Mouse (Mus musculus) intestine, embryonic 16.5 days (tissue): ENCODE measurements at regions not wholly inside any gene's neighbourhood (a gene's known extent, or its start where the extent isn't known, plus 50 kb on each side); places are given as distances from the start of the nearest gene placed in this dataset.
A peak's percentile ranks its signal among the peaks of the same experiment; 100 is the strongest.
"Not testable (repeated sequence)": the region's sequence is repeated elsewhere in the genome, so short reads cannot be mapped to it uniquely, and the experiment has no call there.

ENCODE experiments used
- ATAC-seq: fragments of 200-750 bp; cut with Nextera tagmentation; 2 replicates; pipeline ENCODE4 v1.8.0; 2017; ENCODE audit warnings: moderate TSS enrichment, moderate library complexity
- H3K27ac ChIP-seq: fragments of 300-500 bp; sonication (generic); 2 replicates; pipeline ENCODE4 v1.5.1; 2014; ENCODE audit warnings: mild to moderate bottlenecking, low read length
- H3K27me3 ChIP-seq: fragments of 300-500 bp; sonication (generic); replicated peaks from 2 replicates; pipeline ENCODE4 v1.6.1; 2014; ENCODE audit warnings: low read length, control low read depth, mixed read lengths; ENCODE audit not compliant: control insufficient read depth, insufficient read depth
- H3K36me3 ChIP-seq: fragments of 300-500 bp; sonication (generic); 2 replicates; pipeline ENCODE4 v1.6.1; 2014; ENCODE audit warnings: low read length, control low read depth; ENCODE audit not compliant: control insufficient read depth, insufficient read depth
- H3K4me1 ChIP-seq: fragments of 300-500 bp; sonication (generic); 2 replicates; pipeline ENCODE4 v1.6.1; 2014; ENCODE audit warnings: low read length, control low read depth, mixed read lengths; ENCODE audit not compliant: control insufficient read depth, insufficient read depth
- H3K4me2 ChIP-seq: fragments of 300-500 bp; sonication (generic); 2 replicates; pipeline ENCODE4 v1.6.1; 2014; ENCODE audit warnings: low read depth, low read length, control low read depth
- H3K4me3 ChIP-seq: fragments of 300-500 bp; sonication (generic); 2 replicates; pipeline ENCODE4 v1.5.1; 2014; ENCODE audit warnings: mild to moderate bottlenecking, low read length
- H3K9ac ChIP-seq: fragments of 300-500 bp; sonication (generic); 2 replicates; pipeline ENCODE4 v1.6.1; 2014; ENCODE audit warnings: low read depth, low read length
- H3K9me3 ChIP-seq: fragments of 300-500 bp; sonication (generic); 2 replicates; pipeline ENCODE4 v1.6.1; 2016; ENCODE audit warnings: low read length, control low read depth; ENCODE audit not compliant: control insufficient read depth
- WGBS: fragments of 180-500 bp; shearing (Covaris S2); extraction: QIAGEN DNeasy Blood & Tissue Kit; methylation state at CpG from one replicate; pipeline ENCODE4 v1.1.7; 2014; 5-methylcytosine and 5-hydroxymethylcytosine counted together

DNA sequence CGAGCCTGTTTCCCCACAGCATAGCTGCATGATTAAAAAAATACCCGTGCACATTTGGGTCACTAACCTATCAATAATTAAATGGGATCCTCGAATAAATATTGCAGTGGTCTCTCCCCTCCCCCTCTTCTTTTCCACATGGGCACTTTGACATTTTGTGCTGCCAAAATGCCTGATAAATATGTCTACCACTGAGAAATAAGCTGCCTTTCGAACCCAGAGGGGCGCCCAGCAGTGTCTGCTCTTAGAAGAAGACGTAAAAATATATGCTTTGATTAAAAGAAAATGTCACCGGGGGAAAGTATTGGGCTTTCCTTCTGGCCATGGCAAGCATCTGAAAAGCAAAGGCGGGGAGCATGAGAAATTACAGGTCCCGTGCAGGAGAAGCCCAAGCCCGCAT is 152.6 kb upstream of the Frmd4a start:
- no peak overlapping the region for H3K4me3 ChIP-seq
- no peaks in the 10 kb centered on the region for H3K27me3 ChIP-seq
- H3K27ac ChIP-seq = no peak overlapping the region
- 81% methylated on average over 10 of the region's 10 CpGs for WGBS
- H3K9ac ChIP-seq = no peak overlapping the region
- H3K9me3 ChIP-seq = no peaks in the 10 kb centered on the region
- no peaks in the 10 kb centered on the region for H3K4me1 ChIP-seq
- no peaks in the 10 kb centered on the region for H3K36me3 ChIP-seq
- no peak for ATAC-seq
- H3K4me2 ChIP-seq = no peak overlapping the region

DNA sequence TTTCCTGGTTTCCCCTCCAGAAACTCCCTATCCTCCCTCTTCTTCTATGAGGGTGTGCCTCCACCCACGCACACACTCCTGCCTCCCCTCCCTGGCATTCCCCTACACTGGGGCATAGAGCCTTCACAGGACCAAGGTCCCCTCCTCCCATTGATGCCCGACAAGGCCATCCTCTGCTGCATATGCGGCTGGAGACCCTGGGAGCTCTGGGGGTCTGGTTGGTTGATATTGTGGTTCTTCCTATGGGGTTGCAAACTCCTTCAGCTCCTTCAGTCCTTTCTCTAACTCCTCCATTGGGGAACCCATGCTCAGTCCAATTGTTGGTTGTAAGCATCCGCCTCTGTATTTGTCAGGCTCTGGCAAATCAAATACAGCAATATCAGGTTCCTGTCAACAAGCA is 150.8 kb upstream of the Frmd4a start:
- WGBS = 86% methylated on average over 4 of the region's 4 CpGs
- H3K4me2 ChIP-seq, H3K27me3 ChIP-seq, H3K9me3 ChIP-seq, H3K27ac ChIP-seq, H3K4me3 ChIP-seq, ATAC-seq, H3K36me3 ChIP-seq, H3K9ac ChIP-seq, H3K4me1 ChIP-seq: not testable (repeated sequence)

DNA sequence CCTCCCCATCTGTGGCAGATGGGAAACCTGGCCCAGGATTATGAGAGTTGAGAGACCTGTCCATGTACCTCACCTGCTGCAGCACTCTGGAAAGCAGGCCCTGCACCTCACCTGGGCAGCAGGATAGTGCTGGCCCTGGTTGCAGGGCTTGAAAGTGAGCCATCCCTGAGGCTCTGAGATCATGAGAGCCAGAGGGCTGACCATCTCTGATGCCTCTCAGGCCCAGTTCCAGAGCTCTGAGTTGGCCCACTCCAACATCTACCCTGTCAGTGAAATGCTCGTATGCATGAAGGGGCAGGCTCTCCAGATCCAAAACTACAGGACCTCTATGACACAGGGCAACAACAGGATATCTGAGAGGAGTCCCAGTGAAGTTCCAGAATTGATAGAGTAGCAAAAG is 147.8 kb upstream of the Frmd4a start:
- Histone ChIP-seq H3K36me3 (no peaks in the 10 kb centered on the region), H3K9ac (no peak overlapping the region), H3K27ac (no peak overlapping the region), H3K4me3 (no peak overlapping the region), H3K4me1 (no peaks in the 10 kb centered on the region), H3K4me2 (no peak overlapping the region), H3K27me3 (no peaks in the 10 kb centered on the region), H3K9me3 (no peaks in the 10 kb centered on the region)
- WGBS = 84% methylated on average over 1 of the region's 1 CpGs
- ATAC-seq = no peak

DNA sequence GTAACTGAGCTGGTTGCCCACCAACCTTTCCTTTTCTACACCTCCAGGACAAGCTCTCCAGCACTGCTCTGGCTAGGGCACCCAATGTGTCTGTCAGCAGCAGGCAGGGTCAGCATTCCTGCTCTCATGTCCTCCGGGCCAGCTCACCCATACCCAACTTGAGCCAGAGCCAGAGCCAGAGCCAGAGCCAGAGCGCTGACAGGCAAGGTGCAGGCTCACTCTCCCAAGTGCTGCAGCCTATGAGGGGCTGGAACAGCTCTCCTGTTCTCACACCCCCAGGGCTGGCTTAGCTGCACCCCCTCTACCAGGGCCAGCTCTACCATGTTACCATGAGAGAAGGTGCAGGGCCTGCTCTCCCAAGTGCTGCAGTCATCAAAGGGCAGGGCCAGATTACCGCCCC is 145.8 kb upstream of the Frmd4a start:
- H3K36me3 ChIP-seq = no peaks in the 10 kb centered on the region
- WGBS = 85% methylated on average over 3 of the region's 3 CpGs
- ATAC-seq = no peak
- no peaks in the 10 kb centered on the region for H3K9me3 ChIP-seq
- no peak overlapping the region for H3K4me2 ChIP-seq
- no peaks in the 10 kb centered on the region for H3K4me1 ChIP-seq
- H3K4me3 ChIP-seq = no peak overlapping the region
- no peaks in the 10 kb centered on the region for H3K27me3 ChIP-seq
- no peak overlapping the region for H3K9ac ChIP-seq
- H3K27ac ChIP-seq = no peak overlapping the region

DNA sequence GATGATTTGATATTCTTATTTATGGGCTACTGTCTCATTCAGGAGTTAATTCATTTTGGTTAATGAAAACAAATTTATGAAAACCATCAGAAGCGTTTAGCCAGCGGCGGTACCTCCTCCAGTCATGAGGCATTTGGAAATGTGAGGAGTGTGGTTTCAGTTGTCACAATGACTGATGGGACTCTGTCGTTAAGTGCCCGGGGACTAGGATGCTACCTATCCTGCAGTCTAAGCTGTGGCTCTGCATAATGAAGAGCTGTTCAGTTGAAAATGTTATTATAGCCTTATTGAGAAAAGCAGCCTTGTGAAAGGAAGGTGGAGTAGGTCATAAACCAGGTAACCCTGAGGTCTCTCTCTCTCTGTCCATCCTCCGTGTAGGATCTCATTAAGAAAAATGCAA is 130.5 kb upstream of the Frmd4a start:
- no peak overlapping the region for H3K27ac ChIP-seq
- H3K4me3 ChIP-seq = no peak overlapping the region
- no peaks in the 10 kb centered on the region for H3K9me3 ChIP-seq
- H3K4me1 ChIP-seq = no peaks in the 10 kb centered on the region
- no peaks in the 10 kb centered on the region for H3K27me3 ChIP-seq
- H3K36me3 ChIP-seq = no peaks in the 10 kb centered on the region
- H3K9ac ChIP-seq = no peak overlapping the region
- no peak overlapping the region for H3K4me2 ChIP-seq
- ATAC-seq = no peak
- WGBS = 51% methylated on average over 6 of the region's 6 CpGs

DNA sequence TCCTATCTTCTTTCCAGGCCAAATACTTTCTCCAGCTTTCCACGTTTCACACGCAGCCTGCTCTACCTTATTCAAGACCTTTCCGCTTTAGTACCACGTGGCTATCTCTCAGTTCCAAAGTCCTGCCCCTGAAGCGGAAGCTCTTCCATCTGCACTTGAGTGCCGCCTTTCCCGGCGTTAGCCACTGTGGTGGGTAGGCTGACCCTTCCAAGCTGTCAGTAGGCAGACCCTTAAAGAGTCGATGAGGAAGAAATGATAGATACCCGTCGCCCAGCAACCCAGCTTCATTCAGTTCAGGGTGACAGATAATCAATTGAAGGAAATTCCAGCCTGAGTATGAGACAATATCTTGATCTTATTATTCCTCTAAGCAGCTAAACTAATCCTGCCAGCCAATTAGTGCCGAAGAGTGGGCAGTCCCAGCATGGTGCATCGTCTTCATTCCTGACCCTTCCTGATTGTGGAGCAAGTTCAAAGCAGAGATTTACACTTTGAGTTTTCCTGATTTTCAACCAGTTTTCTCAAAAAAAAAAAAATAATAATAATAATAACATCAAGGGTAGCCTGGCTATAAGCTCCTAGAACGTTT is 129.6 kb upstream of the Frmd4a start:
- peak overlapping the region; percentile 33; the same call in 1 of the 2 replicates for H3K4me2 ChIP-seq
- no peak overlapping the region for H3K4me3 ChIP-seq
- no peak overlapping the region for H3K27ac ChIP-seq
- H3K9me3 ChIP-seq = no peaks in the 10 kb centered on the region
- no peaks in the 10 kb centered on the region for H3K36me3 ChIP-seq
- no peaks in the 10 kb centered on the region for H3K4me1 ChIP-seq
- no peak overlapping the region for H3K9ac ChIP-seq
- peak; percentile 89 for ATAC-seq
- no peaks in the 10 kb centered on the region for H3K27me3 ChIP-seq
- 61% methylated on average over 14 of the region's 14 CpGs for WGBS

DNA sequence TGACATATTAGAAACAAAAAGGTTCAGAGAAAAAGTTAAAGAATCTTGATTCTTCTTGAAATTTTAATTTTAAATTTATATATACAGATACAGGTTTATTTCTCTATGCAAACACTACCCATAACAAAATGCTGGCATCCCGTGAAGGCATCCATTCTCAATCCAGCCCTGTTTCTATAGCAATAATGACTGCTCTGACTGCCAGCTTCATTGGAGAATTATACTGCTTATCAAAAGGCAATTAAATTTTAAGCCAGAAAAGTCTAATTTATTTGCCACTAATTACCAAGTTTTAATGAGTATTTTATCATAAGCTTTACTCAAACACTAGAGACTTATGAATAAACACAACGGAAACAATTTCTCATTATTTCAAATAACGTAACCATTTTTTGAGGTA is 128.1 kb upstream of the Frmd4a start:
- Histone ChIP-seq H3K36me3 (no peaks in the 10 kb centered on the region), H3K9ac (no peak overlapping the region), H3K4me2 (no peak overlapping the region), H3K27me3 (no peaks in the 10 kb centered on the region), H3K4me1 (no peaks in the 10 kb centered on the region), H3K27ac (no peak overlapping the region), H3K4me3 (no peak overlapping the region), H3K9me3 (no peaks in the 10 kb centered on the region)
- ATAC-seq = no peak
- WGBS = 88% methylated on average over 3 of the region's 3 CpGs

DNA sequence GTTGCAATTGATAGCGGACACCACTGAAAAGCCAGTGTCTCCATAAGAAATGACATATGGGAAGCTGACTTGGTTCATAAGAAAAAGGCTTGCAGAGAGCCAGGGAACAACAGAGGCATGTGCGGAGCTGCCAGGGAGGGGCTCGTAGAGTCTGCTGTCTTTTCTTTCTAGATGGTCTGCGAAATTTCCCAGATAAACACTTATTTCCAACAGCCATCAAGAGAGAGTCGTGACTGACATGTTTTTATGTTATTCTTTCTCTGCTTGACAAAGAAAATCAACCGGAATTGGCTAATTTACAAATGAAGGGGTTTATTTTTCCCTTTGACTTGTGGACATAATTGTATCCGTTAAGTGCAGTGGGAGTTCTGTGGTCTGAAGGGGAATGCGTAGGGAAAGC is 127.1 kb upstream of the Frmd4a start:
- Histone ChIP-seq H3K9ac (no peak overlapping the region), H3K36me3 (no peaks in the 10 kb centered on the region), H3K27ac (no peak overlapping the region), H3K4me3 (no peak overlapping the region), H3K4me1 (no peaks in the 10 kb centered on the region), H3K4me2 (no peak overlapping the region), H3K9me3 (no peaks in the 10 kb centered on the region), H3K27me3 (no peaks in the 10 kb centered on the region)
- 64% methylated on average over 8 of the region's 8 CpGs for WGBS
- ATAC-seq = no peak

DNA sequence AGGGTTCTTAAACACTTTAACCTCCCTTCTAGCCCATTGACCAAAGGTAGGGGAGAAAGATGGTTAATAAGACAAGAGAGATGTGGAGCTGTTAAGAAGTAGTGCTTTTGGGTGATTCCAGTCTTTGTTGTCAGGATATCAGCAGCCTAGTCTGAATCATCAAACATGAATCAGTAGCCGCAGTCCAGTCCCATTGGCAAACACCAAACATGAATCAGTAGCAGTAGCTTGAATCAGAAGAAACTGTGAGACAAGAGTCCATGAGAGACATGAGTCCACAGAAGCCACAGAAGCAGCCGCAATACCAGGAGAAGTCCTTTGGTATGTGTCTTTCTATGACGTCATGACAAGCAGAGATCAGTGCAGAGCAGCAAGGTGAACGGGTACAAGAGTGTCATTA is 110.5 kb upstream of the Frmd4a start:
- Histone ChIP-seq H3K27ac (no peak overlapping the region), H3K36me3 (no peaks in the 10 kb centered on the region), H3K4me2 (no peak overlapping the region), H3K9ac (no peak overlapping the region), H3K4me1 (no peaks in the 10 kb centered on the region), H3K27me3 (no peaks in the 10 kb centered on the region), H3K4me3 (no peak overlapping the region), H3K9me3 (no peaks in the 10 kb centered on the region)
- 91% methylated on average over 4 of the region's 4 CpGs for WGBS
- ATAC-seq = no peak

DNA sequence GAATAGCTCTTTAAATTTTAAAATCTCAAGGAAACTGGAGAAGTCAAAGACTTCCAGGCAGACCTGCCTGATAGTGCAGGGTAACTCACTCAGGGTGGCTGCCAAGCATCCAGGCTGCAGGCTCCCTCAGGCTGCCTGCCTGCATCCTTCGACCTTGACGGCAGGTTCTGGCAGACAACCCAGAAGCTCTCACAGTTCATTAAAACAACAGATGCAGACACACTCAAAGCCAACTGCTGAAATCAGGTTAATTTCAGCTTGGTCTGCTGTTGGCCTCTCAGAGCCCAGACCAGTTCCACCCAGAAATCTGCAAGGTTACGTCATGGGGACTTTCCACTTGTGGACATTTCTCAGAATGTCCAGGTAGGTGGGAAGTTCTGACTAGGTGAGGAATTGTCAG is 109.3 kb upstream of the Frmd4a start:
- 67% methylated on average over 3 of the region's 3 CpGs for WGBS
- no peak overlapping the region for H3K4me3 ChIP-seq
- H3K9ac ChIP-seq = no peak overlapping the region
- H3K4me2 ChIP-seq = no peak overlapping the region
- no peaks in the 10 kb centered on the region for H3K36me3 ChIP-seq
- ATAC-seq = no peak
- H3K27me3 ChIP-seq = no peaks in the 10 kb centered on the region
- H3K9me3 ChIP-seq = no peaks in the 10 kb centered on the region
- H3K4me1 ChIP-seq = no peaks in the 10 kb centered on the region
- no peak overlapping the region for H3K27ac ChIP-seq
